Mouse (Mus musculus) myocyte (in vitro differentiated cells): ENCODE results near the gene Grik4. TPM values are rescaled to one million over a fixed set of nuclear protein-coding genes. Genes with fewer than 3 reads are reported as not detected.

ENCODE experiments used
- H3K27me3 ChIP-seq: one replicate; pipeline ENCODE4 v1.6.1; 2011; ENCODE audit not compliant: control insufficient read depth, insufficient read depth, insufficient read length
- H3K36me3 ChIP-seq: one replicate; pipeline ENCODE4 v1.6.1; 2011; ENCODE audit not compliant: control insufficient read depth, insufficient read depth
- H3K4me2 ChIP-seq: one replicate; pipeline ENCODE4 v1.6.1; 2011; ENCODE audit warnings: low read depth, control low read depth
- H3K4me3 ChIP-seq: one replicate; pipeline ENCODE4 v1.5.1; 2011; ENCODE audit warnings: mild to moderate bottlenecking, control low read depth, moderate library complexity
- H3K79me2 ChIP-seq: one replicate; pipeline ENCODE4 v1.6.1; 2011; ENCODE audit not compliant: control insufficient read depth, insufficient read depth
- H3ac ChIP-seq: one replicate; pipeline ENCODE4 v1.6.1; 2011; ENCODE audit not compliant: control insufficient read depth, insufficient read length
- CEBPB ChIP-seq: IDR thresholded peaks from 2 replicates; pipeline ENCODE4 v1.6.1; 2011; ENCODE audit warnings: mild to moderate bottlenecking, moderate library complexity; ENCODE audit not compliant: poor library complexity, insufficient read depth, severe bottlenecking
- E2F4 ChIP-seq: IDR thresholded peaks from one replicate; pipeline ENCODE4 v1.6.1; 2011; ENCODE audit warnings: mild to moderate bottlenecking, control low read depth, moderate library complexity; ENCODE audit not compliant: insufficient read depth
- MAX ChIP-seq: IDR thresholded peaks from one replicate; pipeline ENCODE4 v1.6.1; 2011; ENCODE audit warnings: low read depth, mild to moderate bottlenecking, control low read depth
- MYOD1 ChIP-seq, 3 experiments: IDR thresholded peaks; one replicate each; pipeline ENCODE4 v1.6.1; 2011; ENCODE audit warnings: control low read depth in 2 of 3, low read depth in 2 of 3, mild to moderate bottlenecking in 2 of 3, moderate library complexity in 1 of 3; ENCODE audit not compliant: insufficient read length in 2 of 3, control insufficient read depth in 1 of 3
- MYOG ChIP-seq, 3 experiments: IDR thresholded peaks; one replicate each; pipeline ENCODE4 v1.6.1; 2011; ENCODE audit warnings: control low read depth in 2 of 3, low read depth in 2 of 3, mild to moderate bottlenecking in 2 of 3; ENCODE audit not compliant: insufficient read length in 2 of 3, control insufficient read depth in 1 of 3, insufficient read depth in 1 of 3
- POLR2A ChIP-seq: IDR thresholded peaks from one replicate; pipeline ENCODE4 v1.6.1; 2011; ENCODE audit warnings: low read depth, mild to moderate bottlenecking, control low read depth, moderate library complexity; ENCODE audit not compliant: insufficient read length
- POLR2AphosphoS2 ChIP-seq: IDR thresholded peaks from one replicate; pipeline ENCODE4 v1.6.1; 2011; ENCODE audit warnings: low read depth, control low read depth; ENCODE audit not compliant: insufficient read length
- REST ChIP-seq: IDR thresholded peaks from one replicate; pipeline ENCODE4 v1.6.1; 2011; ENCODE audit warnings: mild to moderate bottlenecking, control low read depth, moderate library complexity; ENCODE audit not compliant: insufficient read depth, insufficient read length
- SRF ChIP-seq: IDR thresholded peaks from one replicate; pipeline ENCODE4 v1.6.1; 2011; ENCODE audit warnings: low read depth; ENCODE audit not compliant: control insufficient read depth, insufficient read length
- TCF12 ChIP-seq: IDR thresholded peaks from one replicate; pipeline ENCODE4 v1.6.1; 2011; ENCODE audit warnings: mild to moderate bottlenecking, control low read depth; ENCODE audit not compliant: poor library complexity, insufficient read depth, severe bottlenecking
- TCF3 ChIP-seq: IDR thresholded peaks from one replicate; pipeline ENCODE4 v1.6.1; 2011; ENCODE audit warnings: low read depth, control low read depth; ENCODE audit not compliant: insufficient read length
- USF1 ChIP-seq: IDR thresholded peaks from one replicate; pipeline ENCODE4 v1.6.1; 2011; ENCODE audit warnings: low read depth, mild to moderate bottlenecking, control low read depth, moderate library complexity
- polyA plus RNA-seq: library from polyadenylated mRNA; unstranded; fragments of >200 nt; fragmentation: generic; extraction: Trizol; gene quantifications from one replicate; pipeline ENCODE4 v1.2.1, GENCODE M21; 2012; ENCODE audit warnings: missing spikeins

The Grik4 gene
- polyA plus RNA-seq, 1 experiment: not detected

GRCm38 (mm10) chr9:42816815-42817214 lies 127.5 kb downstream of the Grik4 start:
- Histone ChIP-seq H3K4me2 (no peak overlapping the region), H3ac (no peak overlapping the region), H3K36me3 (no peaks in the 10 kb centered on the region), H3K4me3 (no peak overlapping the region), H3K79me2 (no peaks in the 10 kb centered on the region), H3K27me3 (no peaks in the 10 kb centered on the region)
- no peak for TF ChIP-seq POLR2AphosphoS2
- no peak for TF ChIP-seq TCF3
- no peak for TF ChIP-seq MYOD1 (IDR thresholded peaks at IDR 0.05; ENCODE audit: control insufficient read depth in 1 of 3, insufficient read length in 2 of 3, low read depth in 2 of 3)
- no peak for TF ChIP-seq CEBPB
- TF ChIP-seq POLR2A: no peak
- TF ChIP-seq E2F4: no peak
- TF ChIP-seq REST: no peak
- no peak for TF ChIP-seq MYOG (IDR thresholded peaks at IDR 0.05; ENCODE audit: control insufficient read depth in 1 of 3, insufficient read depth in 1 of 3, insufficient read length in 2 of 3, low read depth in 2 of 3)
- TF ChIP-seq TCF12: no peak
- TF ChIP-seq MAX: no peak
- no peak for TF ChIP-seq SRF
- TF ChIP-seq USF1: no peak

DNA sequence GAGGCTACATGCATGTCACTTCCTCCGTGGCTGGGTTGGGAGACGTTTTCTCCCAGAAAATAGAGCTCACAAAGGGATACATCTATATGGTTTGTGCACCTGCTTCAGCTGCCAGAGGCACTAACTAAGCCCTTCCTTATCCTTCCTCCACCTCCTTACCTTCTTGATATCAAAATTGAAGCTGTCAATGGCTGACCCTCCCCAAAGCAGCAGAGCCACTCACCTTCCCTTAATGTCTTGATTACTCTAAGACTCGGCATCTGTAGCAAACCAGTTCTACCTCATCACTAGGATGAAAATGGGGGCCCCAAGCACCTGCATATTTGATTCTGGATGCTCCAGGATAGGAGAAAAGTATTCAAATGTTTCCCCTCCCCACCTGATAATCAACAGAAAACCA lies 135.1 kb downstream of the Grik4 start:
- Histone ChIP-seq H3K4me3 (no peak overlapping the region), H3K36me3 (no peaks in the 10 kb centered on the region), H3K79me2 (no peaks in the 10 kb centered on the region), H3ac (no peak overlapping the region), H3K4me2 (no peak overlapping the region), H3K27me3 (no peaks in the 10 kb centered on the region)
- no peak for TF ChIP-seq TCF3
- TF ChIP-seq USF1: no peak
- TF ChIP-seq POLR2A: no peak
- no peak for TF ChIP-seq SRF
- no peak for TF ChIP-seq TCF12
- no peak for TF ChIP-seq CEBPB
- TF ChIP-seq REST: no peak
- no peak for TF ChIP-seq POLR2AphosphoS2
- no peak for TF ChIP-seq MYOG (IDR thresholded peaks at IDR 0.05; ENCODE audit: control insufficient read depth in 1 of 3, insufficient read depth in 1 of 3, insufficient read length in 2 of 3, low read depth in 2 of 3)
- TF ChIP-seq E2F4: no peak
- TF ChIP-seq MAX: no peak
- no peak for TF ChIP-seq MYOD1 (IDR thresholded peaks at IDR 0.05; ENCODE audit: control insufficient read depth in 1 of 3, insufficient read length in 2 of 3, low read depth in 2 of 3)

DNA sequence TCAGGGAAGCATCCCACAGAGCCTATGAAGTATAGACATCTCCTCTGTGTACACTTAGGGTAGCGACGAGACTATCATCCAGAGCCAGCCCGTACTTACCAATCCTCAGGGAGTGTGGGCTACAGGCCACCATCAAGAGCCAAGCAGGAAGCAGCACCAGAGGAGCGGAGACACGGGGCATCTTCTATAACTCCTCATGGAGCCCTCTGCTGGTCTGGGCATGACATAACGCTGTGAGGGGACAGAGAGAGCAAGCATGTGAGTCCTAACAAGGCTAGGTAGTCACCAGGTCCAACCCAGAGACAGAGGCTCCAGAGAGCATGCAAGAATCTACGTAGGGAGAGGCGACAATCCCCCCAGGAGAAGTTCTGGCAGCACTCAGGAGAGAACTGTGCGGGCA lies 135.9 kb downstream of the Grik4 start:
- Histone ChIP-seq H3K4me2 (no peak overlapping the region), H3K27me3 (no peaks in the 10 kb centered on the region), H3K4me3 (no peak overlapping the region), H3ac (no peak overlapping the region), H3K79me2 (no peaks in the 10 kb centered on the region), H3K36me3 (no peaks in the 10 kb centered on the region)
- TF ChIP-seq MAX (no peak), CEBPB (no peak), MYOD1 (IDR thresholded peaks at IDR 0.05; ENCODE audit: control insufficient read depth in 1 of 3, insufficient read length in 2 of 3, low read depth in 2 of 3) (no peak), REST (no peak), MYOG (IDR thresholded peaks at IDR 0.05; ENCODE audit: control insufficient read depth in 1 of 3, insufficient read depth in 1 of 3, insufficient read length in 2 of 3, low read depth in 2 of 3) (no peak), POLR2AphosphoS2 (no peak)

GRCm38 (mm10) chr9:42803061-42803491 lies 141.2 kb downstream of the Grik4 start:
- Histone ChIP-seq H3K4me3 (no peak overlapping the region), H3K27me3 (peaks cover 10% of the 10 kb centered on the region), H3K79me2 (no peaks in the 10 kb centered on the region), H3K4me2 (no peak overlapping the region), H3ac (no peak overlapping the region), H3K36me3 (no peaks in the 10 kb centered on the region)
- TF ChIP-seq MYOG (IDR thresholded peaks at IDR 0.05; ENCODE audit: control insufficient read depth in 1 of 3, insufficient read depth in 1 of 3, insufficient read length in 2 of 3, low read depth in 2 of 3) (no peak), MAX (no peak), CEBPB (no peak), E2F4 (no peak), USF1 (no peak), MYOD1 (IDR thresholded peaks at IDR 0.05; ENCODE audit: control insufficient read depth in 1 of 3, insufficient read length in 2 of 3, low read depth in 2 of 3) (no peak), TCF12 (no peak), TCF3 (no peak), SRF (no peak), POLR2A (no peak), REST (no peak), POLR2AphosphoS2 (no peak)

DNA sequence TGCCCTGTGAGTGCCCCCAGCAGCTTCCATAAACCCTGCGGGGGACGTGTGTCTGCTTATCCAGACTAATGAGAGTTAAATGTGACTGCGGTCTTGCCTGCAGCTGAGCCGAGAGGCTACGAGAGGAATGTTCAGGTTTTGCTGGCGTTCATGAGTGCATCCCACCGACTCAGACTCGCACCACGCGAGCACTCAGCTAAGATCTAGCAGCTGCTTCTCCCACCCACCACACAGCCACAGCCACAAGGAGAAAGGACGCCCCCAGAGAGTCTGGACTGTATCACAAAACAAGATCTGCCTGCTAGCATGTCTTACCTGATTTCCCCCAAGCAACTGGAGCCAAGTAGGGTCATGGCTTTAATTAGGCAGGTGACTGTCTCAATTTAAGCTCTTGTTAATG lies 142.4 kb downstream of the Grik4 start:
- H3K4me3 ChIP-seq: no peak overlapping the region
- no peak for TF ChIP-seq POLR2AphosphoS2
- TF ChIP-seq USF1: no peak
- TF ChIP-seq SRF: no peak
- TF ChIP-seq MYOG (IDR thresholded peaks at IDR 0.05; ENCODE audit: control insufficient read depth in 1 of 3, insufficient read depth in 1 of 3, insufficient read length in 2 of 3, low read depth in 2 of 3): no peak
- no peak for TF ChIP-seq MAX
- TF ChIP-seq POLR2A: no peak
- TF ChIP-seq MYOD1 (IDR thresholded peaks at IDR 0.05; ENCODE audit: control insufficient read depth in 1 of 3, insufficient read length in 2 of 3, low read depth in 2 of 3): no peak
- TF ChIP-seq E2F4: no peak
- TF ChIP-seq TCF12: no peak
- TF ChIP-seq REST: no peak
- no peak for TF ChIP-seq CEBPB
- no peak for TF ChIP-seq TCF3
- H3K4me2 ChIP-seq: no peak overlapping the region
- no peaks in the 10 kb centered on the region for H3K79me2 ChIP-seq
- H3K36me3 ChIP-seq: no peaks in the 10 kb centered on the region
- H3ac ChIP-seq: no peak overlapping the region
- H3K27me3 ChIP-seq: peaks cover 10% of the 10 kb centered on the region
